Mouse (Mus musculus): ENCODE measurements around the gene Spns1.

- TF ChIP-seq CTCF (IDR thresholded peaks at IDR 0.05) (no peak), EP300 (IDR thresholded peaks at IDR 0.05) (no peak)
Measured at GRCm38 (mm10) chr7:126348293-126348692, 29.0 kb downstream of the Spns1 start.

All from lung, postnatal 0 days (tissue).